Mouse (Mus musculus) right cerebral cortex, postnatal 14 days (tissue): Measurements from ENCODE around the gene Ctnnd2.
"Not testable (repeated sequence)": the region's sequence is repeated elsewhere in the genome, so short reads cannot be mapped to it uniquely, and the experiment has no call there.

Experiments used
- DNase-seq: peaks from one replicate; pipeline ENCODE4 v3.0.0; 2022

The Ctnnd2 gene

GRCm38 (mm10) chr15:30172391-30173281 is at the start of gene Ctnnd2:
Ctnnd2 (plus strand) TSS chr15:30172593.
- DNase-seq, result peak; percentile 83

DNA sequence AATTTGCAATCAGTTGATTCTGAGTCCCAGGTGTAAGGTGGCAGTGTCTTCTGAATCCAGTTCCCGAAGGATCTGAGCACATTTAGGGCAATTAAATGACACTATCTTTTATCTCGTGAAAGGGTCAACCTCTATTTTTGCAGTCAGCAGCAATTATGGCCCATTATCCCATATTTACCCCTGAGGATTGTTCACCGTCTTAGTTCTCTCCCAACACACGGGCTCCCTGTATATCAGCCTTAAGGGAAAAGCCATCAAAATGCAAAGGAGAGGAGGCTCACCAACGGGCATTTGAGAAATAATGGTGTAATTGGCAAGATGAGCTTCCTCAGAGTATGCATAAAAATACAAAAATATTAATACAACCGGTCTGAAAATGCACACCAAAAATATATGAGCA is 41.7 kb upstream of the Ctnnd2 start:
- DNase-seq, result no peak

- DNase-seq, result not testable (repeated sequence)
These were observed 32.8 kb upstream of the Ctnnd2 start for GRCm38 (mm10) chr15:30139626-30140025.

GRCm38 (mm10) chr15:30145413-30145812 is 27.0 kb upstream of the Ctnnd2 start:
- DNase-seq, result no peak

- no peak for DNase-seq
These were observed 20.2 kb upstream of the Ctnnd2 start for GRCm38 (mm10) chr15:30152176-30152575.

DNA sequence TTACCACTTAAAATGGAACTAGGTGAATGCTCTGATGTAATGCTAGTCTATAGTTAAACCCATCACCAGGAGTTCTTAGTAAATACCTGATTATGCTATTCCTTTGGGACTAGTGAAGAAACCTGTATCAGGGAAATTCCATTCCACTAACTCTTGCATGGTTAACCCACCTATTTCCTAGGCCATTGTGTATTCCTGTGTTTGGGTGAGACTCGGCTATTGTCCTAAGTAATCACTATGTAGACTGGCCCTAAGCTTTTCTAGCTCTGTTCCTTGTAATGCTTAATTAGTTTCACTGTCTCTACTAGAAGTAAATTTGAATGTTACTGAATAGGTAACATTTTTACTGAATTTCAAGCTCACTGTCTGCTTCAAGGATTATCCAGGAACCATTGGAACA is 14.4 kb upstream of the Ctnnd2 start:
- no peak for DNase-seq

DNA sequence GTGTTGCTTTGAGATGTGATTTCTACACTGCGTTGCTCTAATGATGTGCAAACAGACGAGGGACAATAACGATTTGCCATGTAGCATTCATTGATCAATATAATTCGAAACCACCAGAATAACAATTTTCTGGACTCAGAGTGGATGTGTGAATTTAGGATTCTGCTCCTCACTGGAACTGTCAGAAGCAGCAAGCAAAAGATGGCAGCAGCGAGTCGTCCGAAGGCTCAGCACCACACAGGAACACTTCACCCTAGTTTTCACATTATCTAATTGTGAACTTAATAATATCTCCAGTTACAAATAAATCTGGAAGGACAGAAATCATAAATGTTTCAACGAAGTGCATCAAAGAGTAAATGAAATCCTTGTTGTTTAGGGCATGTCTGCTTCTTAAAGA is 2.4 kb upstream of the Ctnnd2 start:
- DNase-seq, result no peak

GRCm38 (mm10) chr15:30171493-30172195 is 749 bp upstream of the Ctnnd2 start:
- DNase-seq, result no peak

DNA sequence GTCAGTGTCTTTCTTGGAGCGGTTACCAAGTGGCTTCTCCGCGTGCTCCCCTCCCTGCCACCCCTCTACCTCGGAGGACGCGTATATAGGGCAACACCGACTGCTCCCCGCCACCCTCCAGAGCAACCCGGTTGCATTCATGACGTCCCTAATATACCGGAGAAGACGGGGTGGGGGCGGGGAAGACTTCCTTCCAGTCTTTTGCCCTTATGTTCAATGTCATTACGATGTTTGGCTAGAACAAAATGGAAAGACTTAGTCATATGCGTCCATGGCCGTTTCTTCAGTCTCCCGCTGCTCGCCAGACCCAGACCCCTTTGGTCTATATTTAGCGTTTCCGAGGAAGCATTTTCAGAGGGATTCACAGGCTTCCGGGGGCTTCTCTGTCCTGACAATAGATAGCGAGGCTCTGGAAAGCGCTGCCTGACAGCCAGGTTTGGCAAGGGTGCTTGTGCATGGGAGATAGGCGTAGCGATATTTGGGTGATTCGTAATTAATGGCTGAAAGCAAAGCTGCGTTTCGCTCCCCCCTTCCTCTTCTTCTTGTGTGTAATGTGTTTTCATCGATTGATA is 1.1 kb downstream of the Ctnnd2 start:
- DNase-seq, result peak; percentile 8

- DNase-seq, result no peak
These were observed 1.9 kb downstream of the Ctnnd2 start for GRCm38 (mm10) chr15:30174321-30174720.

DNA sequence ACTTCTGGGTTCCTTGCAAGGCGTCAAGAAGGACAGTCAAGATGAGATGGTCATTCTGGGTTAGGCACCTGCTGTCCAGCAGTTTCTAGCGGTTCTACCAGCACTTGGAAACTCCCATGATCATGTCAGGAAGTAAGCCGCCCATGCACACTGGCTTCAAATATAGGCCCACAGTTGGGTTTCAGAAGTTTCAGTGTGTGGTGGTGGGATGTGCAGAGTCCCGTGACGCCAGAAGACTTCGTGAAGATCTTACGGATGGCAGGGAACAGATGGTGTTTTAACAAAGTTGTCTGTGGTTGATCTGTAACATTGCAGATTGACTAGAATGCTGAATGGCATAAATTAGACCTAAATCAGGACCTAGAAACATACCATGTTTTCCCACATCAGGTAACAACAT is 11.6 kb downstream of the Ctnnd2 start:
- DNase-seq, result no peak

- DNase-seq, result no peak
These were observed 18.5 kb downstream of the Ctnnd2 start for GRCm38 (mm10) chr15:30190872-30191271.

DNA sequence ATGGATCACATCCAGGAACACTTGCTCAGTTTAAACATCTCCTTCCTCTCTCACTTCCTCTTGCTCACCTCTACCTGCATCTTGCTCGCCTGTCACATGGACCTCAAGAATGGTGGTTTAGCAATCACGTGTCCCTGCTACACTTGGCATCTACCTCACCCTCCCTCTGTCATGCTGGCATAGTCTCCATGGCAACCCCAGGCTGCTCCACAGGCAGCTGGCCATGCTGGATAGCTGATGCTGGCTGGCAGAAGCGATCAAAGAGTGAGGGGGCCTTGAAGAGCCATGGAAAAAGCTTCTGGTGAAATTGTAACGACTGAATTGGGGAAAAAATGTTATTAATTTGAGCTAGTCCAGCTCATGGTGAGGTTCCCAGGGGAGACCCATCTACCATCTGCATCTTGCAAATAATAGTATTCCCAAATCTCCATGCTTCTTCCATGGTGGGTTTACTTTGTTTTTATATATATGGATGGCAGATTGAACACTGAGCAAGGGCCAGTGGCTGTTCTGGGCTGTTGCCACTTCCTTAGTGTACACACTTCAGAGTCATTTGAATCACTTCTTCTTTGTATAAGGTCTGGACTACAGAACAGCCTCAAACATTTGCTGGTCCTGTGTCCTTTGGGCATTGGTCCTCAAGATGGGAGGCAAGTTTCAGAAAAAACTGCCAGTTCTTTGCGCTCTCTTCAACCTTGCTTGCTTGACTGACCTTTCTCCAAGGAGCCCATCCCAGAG is 19.7 kb downstream of the Ctnnd2 start:
- DNase-seq, result peak; percentile 63

DNA sequence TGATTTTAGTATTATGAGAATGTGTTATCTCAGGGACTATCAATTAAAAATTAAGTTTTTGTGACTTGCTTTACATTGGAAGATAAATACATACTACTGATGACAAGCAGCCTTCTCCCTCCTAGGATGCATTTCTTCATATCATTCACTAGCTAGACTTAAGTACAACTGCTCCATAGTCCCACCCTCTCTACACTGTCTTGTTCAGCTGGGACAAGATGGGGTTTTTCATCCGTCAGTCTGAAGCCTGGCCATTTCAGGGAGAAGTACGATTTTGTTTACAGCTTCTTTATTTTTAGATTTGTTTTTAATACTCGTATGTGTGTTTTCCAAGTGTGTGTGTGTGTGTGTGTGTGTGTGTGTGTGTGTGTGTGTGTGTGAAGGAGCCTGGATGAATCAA is 26.0 kb downstream of the Ctnnd2 start:
- DNase-seq, result no peak

- DNase-seq, result no peak
These were observed 27.4 kb downstream of the Ctnnd2 start for GRCm38 (mm10) chr15:30199785-30200184.

DNA sequence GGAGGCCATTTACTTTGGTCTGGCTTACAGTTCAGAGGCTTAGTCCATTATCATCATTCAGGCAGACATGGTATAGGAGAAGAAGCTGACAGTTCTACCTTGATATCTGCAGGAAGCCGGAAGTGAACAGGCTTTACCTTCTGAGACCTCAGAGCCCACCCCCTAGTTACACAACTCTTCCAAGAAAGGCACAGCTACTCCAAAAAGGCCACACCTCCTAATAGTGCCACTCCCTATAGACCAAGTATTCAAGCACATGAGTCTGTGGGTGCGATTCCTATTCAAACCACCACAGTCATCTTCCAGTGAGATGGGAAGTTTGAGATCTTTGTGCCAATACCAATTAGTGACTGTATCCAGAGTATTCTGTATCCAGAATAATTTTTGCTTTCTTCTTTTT is 28.8 kb downstream of the Ctnnd2 start:
- no peak for DNase-seq

GRCm38 (mm10) chr15:30201617-30202016 is 29.2 kb downstream of the Ctnnd2 start:
- no peak for DNase-seq

- no peak for DNase-seq
These were observed 40.4 kb downstream of the Ctnnd2 start for GRCm38 (mm10) chr15:30212746-30213145.

GRCm38 (mm10) chr15:30215871-30216270 is 43.5 kb downstream of the Ctnnd2 start:
- no peak for DNase-seq

- no peak for DNase-seq
These were observed 56.7 kb downstream of the Ctnnd2 start for GRCm38 (mm10) chr15:30229112-30229511.

GRCm38 (mm10) chr15:30235210-30236034 is 63.0 kb downstream of the Ctnnd2 start:
- no peak for DNase-seq

DNA sequence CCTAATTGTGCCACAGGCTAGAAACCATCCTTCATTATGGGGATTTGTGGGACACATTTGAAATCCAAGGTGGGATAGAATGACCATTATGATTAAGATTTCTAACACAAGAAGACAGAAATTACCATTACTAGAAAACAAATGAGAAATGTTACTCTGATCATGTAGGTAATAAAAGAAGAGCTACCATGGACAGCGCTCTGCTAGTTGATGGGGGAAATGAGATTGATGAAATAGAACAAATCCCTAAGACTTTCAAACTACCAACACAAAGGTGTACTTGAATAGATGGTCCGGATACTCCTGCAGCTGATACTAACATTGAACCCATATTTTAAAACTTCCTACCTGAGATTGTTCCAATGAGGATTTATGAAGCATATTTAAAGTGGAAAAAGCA is 68.5 kb downstream of the Ctnnd2 start:
- no peak for DNase-seq
